Mouse (Mus musculus) midbrain, embryonic 15.5 days (tissue): ENCODE results near the gene Ntm. TPM values are rescaled to one million over a fixed set of nuclear protein-coding genes. Genes with fewer than 3 reads are reported as not detected.
A peak's percentile ranks its signal among the peaks of the same experiment; 100 is the strongest.

Experiments used
- ATAC-seq: fragments of 200-750 bp; cut with Nextera tagmentation; replicated peaks from 2 replicates; pipeline ENCODE4 v1.8.0; 2017; ENCODE audit warnings: moderate TSS enrichment
- H3K27ac ChIP-seq: fragments of 300-500 bp; sonication (generic); 2 replicates; pipeline ENCODE4 v1.5.1; 2015; ENCODE audit warnings: mild to moderate bottlenecking, inconsistent platforms
- H3K27me3 ChIP-seq: fragments of 300-500 bp; sonication (generic); replicated peaks from 2 replicates; pipeline ENCODE4 v1.6.1; 2015; ENCODE audit warnings: inconsistent platforms
- H3K36me3 ChIP-seq: fragments of 300-500 bp; sonication (generic); replicated peaks from 2 replicates; pipeline ENCODE4 v1.6.1; 2015; ENCODE audit warnings: inconsistent platforms
- H3K4me1 ChIP-seq: fragments of 300-500 bp; sonication (generic); 2 replicates; pipeline ENCODE4 v1.6.1; 2015; ENCODE audit warnings: inconsistent platforms
- H3K4me2 ChIP-seq: fragments of 300-500 bp; sonication (generic); 2 replicates; pipeline ENCODE4 v1.6.1; 2015; ENCODE audit warnings: inconsistent platforms, mild to moderate bottlenecking, moderate library complexity
- H3K4me3 ChIP-seq: fragments of 300-500 bp; sonication (generic); 2 replicates; pipeline ENCODE4 v1.5.1; 2015; ENCODE audit warnings: mild to moderate bottlenecking, inconsistent platforms
- H3K9ac ChIP-seq: fragments of 300-500 bp; sonication (generic); 2 replicates; pipeline ENCODE4 v1.6.1; 2015; ENCODE audit warnings: mild to moderate bottlenecking, inconsistent platforms
- H3K9me3 ChIP-seq: fragments of 300-500 bp; sonication (generic); 2 replicates; pipeline ENCODE4 v1.6.1; 2016; ENCODE audit warnings: inconsistent platforms
- WGBS: fragments of 180-500 bp; shearing (Covaris S2); methylation state at CpG from one replicate; pipeline ENCODE4 v1.1.7; 2015; ENCODE audit warnings: mixed read lengths; 5-methylcytosine and 5-hydroxymethylcytosine counted together
- polyA plus RNA-seq: library from polyadenylated mRNA; unstranded; fragments of >200 nt; fragmentation: Nextera tagmentation; extraction: Ambion mirVana; gene quantifications from 2 replicates; pipeline ENCODE4 v1.2.1, GENCODE M21; 2015

The Ntm gene
- polyA plus RNA-seq, 1 experiment from 2014 or later: 246 TPM

- no peaks in the 10 kb centered on the region for H3K36me3 ChIP-seq
- H3K4me1 ChIP-seq: peaks cover 22% of the 10 kb centered on the region
- no peak overlapping the region for H3K9ac ChIP-seq
- ATAC-seq: no peak
- no peak overlapping the region for H3K27ac ChIP-seq
- WGBS: 78% methylated on average over 7 of the region's 7 CpGs
- no peaks in the 10 kb centered on the region for H3K9me3 ChIP-seq
- H3K27me3 ChIP-seq: no peaks in the 10 kb centered on the region
- H3K4me2 ChIP-seq: no peak overlapping the region
- H3K4me3 ChIP-seq: no peak overlapping the region
Observed at GRCm38 (mm10) chr9:29663286-29663685, 299.7 kb downstream of the Ntm start.

GRCm38 (mm10) chr9:29661468-29662145 is 301.3 kb downstream of the Ntm start:
- Histone ChIP-seq H3K27ac (peak overlapping the region; percentile 58), H3K9ac (no peak overlapping the region), H3K4me1 (peaks cover 29% of the 10 kb centered on the region), H3K4me2 (no peak overlapping the region), H3K9me3 (no peaks in the 10 kb centered on the region), H3K36me3 (no peaks in the 10 kb centered on the region), H3K27me3 (no peaks in the 10 kb centered on the region), H3K4me3 (no peak overlapping the region)
- ATAC-seq: peak; percentile 65
- WGBS: 14% methylated on average over 3 of the region's 3 CpGs

- Histone ChIP-seq H3K27ac (no peak overlapping the region), H3K4me1 (peaks cover 29% of the 10 kb centered on the region), H3K9me3 (no peaks in the 10 kb centered on the region), H3K4me2 (no peak overlapping the region), H3K27me3 (no peaks in the 10 kb centered on the region), H3K36me3 (no peaks in the 10 kb centered on the region), H3K9ac (no peak overlapping the region), H3K4me3 (no peak overlapping the region)
- no peak for ATAC-seq
- 54% methylated on average over 3 of the region's 3 CpGs for WGBS
Observed at GRCm38 (mm10) chr9:29660059-29660613, 302.8 kb downstream of the Ntm start.

- Histone ChIP-seq H3K4me3 (no peak overlapping the region), H3K27ac (no peak overlapping the region), H3K9me3 (no peaks in the 10 kb centered on the region), H3K9ac (no peak overlapping the region), H3K4me1 (peaks cover 36% of the 10 kb centered on the region), H3K36me3 (no peaks in the 10 kb centered on the region), H3K27me3 (no peaks in the 10 kb centered on the region), H3K4me2 (no peak overlapping the region)
- 35% methylated on average over 7 of the region's 7 CpGs for WGBS
- no peak; the same call in 1 of the 2 replicates for ATAC-seq
Observed at GRCm38 (mm10) chr9:29657761-29658465, 305.0 kb downstream of the Ntm start.

GRCm38 (mm10) chr9:29654885-29655284 is 308.1 kb downstream of the Ntm start:
- 9% methylated on average over 6 of the region's 6 CpGs for WGBS
- Histone ChIP-seq H3K27me3 (no peaks in the 10 kb centered on the region), H3K27ac (no peak overlapping the region), H3K36me3 (no peaks in the 10 kb centered on the region), H3K4me2 (no peak overlapping the region), H3K4me3 (no peak overlapping the region), H3K4me1 (peaks cover 23% of the 10 kb centered on the region), H3K9me3 (no peaks in the 10 kb centered on the region), H3K9ac (no peak overlapping the region)
- ATAC-seq: no peak

GRCm38 (mm10) chr9:29653678-29654235 is 309.2 kb downstream of the Ntm start:
- Histone ChIP-seq H3K4me2 (no peak overlapping the region), H3K27me3 (no peaks in the 10 kb centered on the region), H3K36me3 (no peaks in the 10 kb centered on the region), H3K9ac (no peak overlapping the region), H3K4me1 (peaks cover 18% of the 10 kb centered on the region), H3K4me3 (no peak overlapping the region), H3K9me3 (no peaks in the 10 kb centered on the region), H3K27ac (no peak overlapping the region)
- no peak for ATAC-seq
- 70% methylated on average over 14 of the region's 14 CpGs for WGBS

GRCm38 (mm10) chr9:29652854-29653253 is 310.1 kb downstream of the Ntm start:
- no peaks in the 10 kb centered on the region for H3K27me3 ChIP-seq
- H3K9me3 ChIP-seq: no peaks in the 10 kb centered on the region
- WGBS: 85% methylated on average over 7 of the region's 7 CpGs

GRCm38 (mm10) chr9:29651856-29652255 is 311.1 kb downstream of the Ntm start:
- no peak overlapping the region for H3K9ac ChIP-seq

More at GRCm38 (mm10) chr9:29652854-29653253, 310.1 kb downstream of the Ntm start:
- no peak overlapping the region for H3K4me2 ChIP-seq
- no peak overlapping the region for H3K27ac ChIP-seq
- H3K9ac ChIP-seq: no peak overlapping the region
- no peaks in the 10 kb centered on the region for H3K36me3 ChIP-seq
- peaks cover 11% of the 10 kb centered on the region; the same call in 1 of the 2 replicates for H3K4me1 ChIP-seq
- no peak for ATAC-seq
- H3K4me3 ChIP-seq: no peak overlapping the region

GRCm38 (mm10) chr9:29651226-29651625 is 311.7 kb downstream of the Ntm start:
- Histone ChIP-seq H3K9ac (no peak overlapping the region), H3K4me2 (no peak overlapping the region), H3K9me3 (no peaks in the 10 kb centered on the region), H3K4me1 (0 out of 2 replicates have a peak, but pooled peaks cover 7% of the 10 kb centered on the region), H3K4me3 (no peak overlapping the region), H3K27me3 (no peaks in the 10 kb centered on the region), H3K36me3 (no peaks in the 10 kb centered on the region), H3K27ac (no peak overlapping the region)
- 57% methylated on average over 4 of the region's 4 CpGs for WGBS
- 0 out of 2 replicates have a peak, but pooled peaks have one; percentile 3 for ATAC-seq

More at GRCm38 (mm10) chr9:29651856-29652255, 311.1 kb downstream of the Ntm start:
- no peak overlapping the region for H3K27ac ChIP-seq
- H3K9me3 ChIP-seq: no peaks in the 10 kb centered on the region
- H3K27me3 ChIP-seq: no peaks in the 10 kb centered on the region
- ATAC-seq: no peak
- H3K36me3 ChIP-seq: no peaks in the 10 kb centered on the region
- H3K4me1 ChIP-seq: 0 out of 2 replicates have a peak, but pooled peaks cover 7% of the 10 kb centered on the region
- 73% methylated on average over 5 of the region's 5 CpGs for WGBS
- H3K4me2 ChIP-seq: no peak overlapping the region
- no peak overlapping the region for H3K4me3 ChIP-seq

GRCm38 (mm10) chr9:29650679-29651078 is 312.3 kb downstream of the Ntm start:
- H3K27me3 ChIP-seq: no peaks in the 10 kb centered on the region
- H3K27ac ChIP-seq: no peak overlapping the region
- H3K4me2 ChIP-seq: no peak overlapping the region
- H3K9ac ChIP-seq: no peak overlapping the region
- WGBS: 32% methylated on average over 4 of the region's 4 CpGs
- no peak overlapping the region for H3K4me3 ChIP-seq
- peaks cover 11% of the 10 kb centered on the region for H3K4me1 ChIP-seq
- peak; percentile 49 for ATAC-seq
- no peaks in the 10 kb centered on the region for H3K9me3 ChIP-seq
- H3K36me3 ChIP-seq: no peaks in the 10 kb centered on the region

- H3K27ac ChIP-seq: no peak overlapping the region
Observed at GRCm38 (mm10) chr9:29650266-29650665, 312.7 kb downstream of the Ntm start.

GRCm38 (mm10) chr9:29648256-29648655 is 314.7 kb downstream of the Ntm start:
- WGBS: 88% methylated on average over 5 of the region's 5 CpGs
- no peaks in the 10 kb centered on the region for H3K27me3 ChIP-seq

More at GRCm38 (mm10) chr9:29650266-29650665, 312.7 kb downstream of the Ntm start:
- Histone ChIP-seq H3K4me2 (no peak overlapping the region), H3K9ac (no peak overlapping the region), H3K4me1 (peaks cover 15% of the 10 kb centered on the region), H3K9me3 (no peaks in the 10 kb centered on the region), H3K27me3 (no peaks in the 10 kb centered on the region), H3K4me3 (no peak overlapping the region), H3K36me3 (no peaks in the 10 kb centered on the region)
- ATAC-seq: 0 out of 2 replicates have a peak, but pooled peaks have one; percentile 3
- WGBS: 72% methylated on average over 5 of the region's 5 CpGs

More at GRCm38 (mm10) chr9:29648256-29648655, 314.7 kb downstream of the Ntm start:
- H3K36me3 ChIP-seq: no peaks in the 10 kb centered on the region
- H3K4me2 ChIP-seq: no peak overlapping the region
- H3K4me1 ChIP-seq: peaks cover 23% of the 10 kb centered on the region
- H3K9me3 ChIP-seq: no peaks in the 10 kb centered on the region
- no peak for ATAC-seq
- H3K27ac ChIP-seq: no peak overlapping the region
- H3K9ac ChIP-seq: no peak overlapping the region
- H3K4me3 ChIP-seq: no peak overlapping the region
